Mouse (Mus musculus) CH12.LX (cell line): ENCODE results near the gene Mcrip1. TPM values are rescaled to one million over a fixed set of nuclear protein-coding genes. Genes with fewer than 3 reads are reported as not detected.
A peak's percentile ranks its signal among the peaks of the same experiment; 100 is the strongest.

Experiments used
- DNase-seq: peaks from one replicate; pipeline ENCODE4 v3.0.0-alpha.2; 2013; ENCODE audit errors: extremely low read depth
- H3K27ac ChIP-seq: 2 replicates; pipeline ENCODE4 v1.5.1; 2012; ENCODE audit warnings: low read depth, mild to moderate bottlenecking, control low read depth, moderate library complexity; ENCODE audit not compliant: insufficient read depth
- H3K27me3 ChIP-seq: replicated peaks from 2 replicates; pipeline ENCODE3; 2012; ENCODE audit warnings: inconsistent platforms
- H3K36me3 ChIP-seq, 2 experiments: replicated peaks in 1 of 2; 2 replicates each; pipeline versions ENCODE3 to v1.6.1; 2012; ENCODE audit warnings: inconsistent platforms in 1 of 2, low read length in 1 of 2, mild to moderate bottlenecking in 1 of 2, mixed read lengths in 1 of 2, moderate library complexity in 1 of 2; ENCODE audit not compliant: control insufficient read depth in 1 of 2, insufficient read depth in 1 of 2
- H3K4me1 ChIP-seq, 2 experiments: 2 replicates each; pipeline ENCODE4 v1.6.1; 2012; ENCODE audit warnings: inconsistent platforms in 1 of 2, moderate library complexity in 1 of 2; ENCODE audit not compliant: insufficient read depth in 2 of 2, control insufficient read depth in 1 of 2
- H3K4me2 ChIP-seq: 2 replicates; pipeline ENCODE4 v1.6.1; 2012; ENCODE audit warnings: low read depth, mild to moderate bottlenecking, control low read depth; ENCODE audit not compliant: poor library complexity, insufficient read depth, severe bottlenecking
- H3K4me3 ChIP-seq, 3 experiments: fragments of 150-350 bp in 1 of 3; sonication (generic) in 1 of 3; replicated peaks in 1 of 3; 2 replicates each; pipeline versions ENCODE3 to v1.5.1; 2011 to 2012; ENCODE audit warnings: low read depth in 2 of 3, low read length in 2 of 3, mild to moderate bottlenecking in 2 of 3, moderate library complexity in 2 of 3, control low read depth in 1 of 3, improper control_type of control experiment in 1 of 3, inconsistent platforms in 1 of 3, mixed read lengths in 1 of 3; ENCODE audit not compliant: poor library complexity in 1 of 3
- H3K79me2 ChIP-seq: replicated peaks from 2 replicates; pipeline ENCODE4 v1.6.1; 2012; ENCODE audit warnings: mild to moderate bottlenecking, moderate library complexity; ENCODE audit not compliant: control insufficient read depth, poor library complexity, insufficient read depth, severe bottlenecking; ENCODE audit errors: extremely low read depth
- H3K9ac ChIP-seq: 2 replicates; pipeline ENCODE4 v1.6.1; 2012; ENCODE audit warnings: low read depth, mild to moderate bottlenecking, control low read depth, moderate library complexity; ENCODE audit not compliant: insufficient read depth
- H3K9me3 ChIP-seq: replicated peaks from 2 replicates; pipeline ENCODE3; 2012; ENCODE audit warnings: low read length, inconsistent platforms, mixed read lengths
- BHLHE40 ChIP-seq: IDR thresholded peaks from 2 replicates; pipeline ENCODE4 v1.6.1; 2011; ENCODE audit warnings: mild to moderate bottlenecking, low read depth, low read length, improper control_type of control experiment
- CHD1 ChIP-seq: IDR thresholded peaks from 2 replicates; pipeline ENCODE4 v1.6.1; 2012; ENCODE audit warnings: low read depth, low read length, improper control_type of control experiment, inconsistent platforms
- CHD2 ChIP-seq: IDR thresholded peaks from 2 replicates; pipeline ENCODE4 v1.6.1; 2011; ENCODE audit warnings: low read length, improper control_type of control experiment
- CTCF ChIP-seq, 2 experiments: IDR thresholded peaks in 1 of 2; conservative IDR thresholded peaks in 1 of 2; 2 replicates each; pipeline ENCODE4 v1.5.1; 2011 to 2012; ENCODE audit warnings: low read depth in 2 of 2, low read length in 2 of 2, improper control_type of control experiment in 1 of 2, inconsistent platforms in 1 of 2, mild to moderate bottlenecking in 1 of 2, moderate library complexity in 1 of 2
- E2F4 ChIP-seq: IDR thresholded peaks from 2 replicates; pipeline ENCODE4 v1.6.1; 2011; ENCODE audit warnings: low read depth, low read length, improper control_type of control experiment; ENCODE audit not compliant: insufficient replicate concordance
- ELF1 ChIP-seq: IDR thresholded peaks from 2 replicates; pipeline ENCODE4 v1.6.1; 2014; ENCODE audit warnings: low read depth, mild to moderate bottlenecking, inconsistent platforms, low read length, improper control_type of control experiment
- EP300 ChIP-seq: IDR thresholded peaks from 2 replicates; pipeline ENCODE4 v1.6.1; 2011; ENCODE audit warnings: low read length, improper control_type of control experiment
- ETS1 ChIP-seq: conservative IDR thresholded peaks from 2 replicates; pipeline ENCODE4 v1.6.1; 2012; ENCODE audit warnings: low read depth, mild to moderate bottlenecking, inconsistent platforms, low read length, improper control_type of control experiment, moderate library complexity
- GABPA ChIP-seq: IDR thresholded peaks from 2 replicates; pipeline ENCODE4 v1.6.1; 2012; ENCODE audit warnings: low read depth, low read length, improper control_type of control experiment, inconsistent platforms; ENCODE audit not compliant: insufficient replicate concordance
- HCFC1 ChIP-seq: IDR thresholded peaks from 2 replicates; pipeline ENCODE4 v1.6.1; 2012; ENCODE audit warnings: low read depth, mild to moderate bottlenecking, inconsistent platforms, low read length, improper control_type of control experiment
- IRF4 ChIP-seq: IDR thresholded peaks from 2 replicates; pipeline ENCODE4 v1.6.1; 2014; ENCODE audit warnings: low read depth, mild to moderate bottlenecking, inconsistent platforms, low read length, improper control_type of control experiment
- JUN ChIP-seq: IDR thresholded peaks from 2 replicates; pipeline ENCODE4 v1.6.1; 2011; ENCODE audit warnings: low read depth, mild to moderate bottlenecking, low read length, improper control_type of control experiment, moderate library complexity; ENCODE audit not compliant: insufficient read depth
- JUND ChIP-seq: conservative IDR thresholded peaks from 2 replicates; pipeline ENCODE4 v1.6.1; 2011; ENCODE audit warnings: low read depth, low read length, improper control_type of control experiment
- KAT2A ChIP-seq: IDR thresholded peaks from 2 replicates; pipeline ENCODE4 v1.6.1; 2012; ENCODE audit warnings: low read length, improper control_type of control experiment, inconsistent platforms; ENCODE audit not compliant: insufficient replicate concordance
- MAFK ChIP-seq: IDR thresholded peaks from 2 replicates; pipeline ENCODE4 v1.6.1; 2011; ENCODE audit warnings: low read length, improper control_type of control experiment; ENCODE audit not compliant: insufficient replicate concordance
- MAX ChIP-seq: IDR thresholded peaks from 2 replicates; pipeline ENCODE4 v1.6.1; 2011; ENCODE audit warnings: low read length, improper control_type of control experiment
- MAZ ChIP-seq: IDR thresholded peaks from 2 replicates; pipeline ENCODE4 v1.6.1; 2012; ENCODE audit warnings: low read depth, mild to moderate bottlenecking, inconsistent platforms, low read length, improper control_type of control experiment, moderate library complexity
- MEF2A ChIP-seq: IDR thresholded peaks from 2 replicates; pipeline ENCODE4 v1.6.1; 2014; ENCODE audit warnings: low read depth, mild to moderate bottlenecking, inconsistent platforms, low read length, improper control_type of control experiment, borderline replicate concordance
- MXI1 ChIP-seq: IDR thresholded peaks from 2 replicates; pipeline ENCODE4 v1.6.1; 2011; ENCODE audit warnings: mild to moderate bottlenecking, low read depth, low read length, improper control_type of control experiment
- MYC ChIP-seq: IDR thresholded peaks from 2 replicates; pipeline ENCODE4 v1.6.1; 2011; ENCODE audit warnings: low read depth, mild to moderate bottlenecking, improper control_type of control experiment, low read length
- NELFE ChIP-seq: IDR thresholded peaks from 2 replicates; pipeline ENCODE4 v1.6.1; 2011; ENCODE audit warnings: low read depth, low read length, improper control_type of control experiment
- NRF1 ChIP-seq: IDR thresholded peaks from 2 replicates; pipeline ENCODE4 v1.6.1; 2014; ENCODE audit warnings: low read depth, mild to moderate bottlenecking, inconsistent platforms, low read length, improper control_type of control experiment, moderate library complexity
- PAX5 ChIP-seq: IDR thresholded peaks from 2 replicates; pipeline ENCODE4 v1.6.1; 2012; ENCODE audit warnings: low read length, inconsistent platforms, mixed read lengths
- POLR2A ChIP-seq: IDR thresholded peaks from 2 replicates; pipeline ENCODE4 v1.6.1; 2011; ENCODE audit warnings: low read depth, mild to moderate bottlenecking, improper control_type of control experiment, low read length
- POLR2AphosphoS2 ChIP-seq: IDR thresholded peaks from 2 replicates; pipeline ENCODE4 v1.6.1; 2011; ENCODE audit warnings: low read depth, low read length, improper control_type of control experiment
- RAD21 ChIP-seq: IDR thresholded peaks from 2 replicates; pipeline ENCODE4 v1.6.1; 2011; ENCODE audit warnings: low read depth, mild to moderate bottlenecking, low read length, improper control_type of control experiment, moderate library complexity
- RCOR1 ChIP-seq: conservative IDR thresholded peaks from 2 replicates; pipeline ENCODE4 v1.6.1; 2012; ENCODE audit warnings: low read depth, mild to moderate bottlenecking, inconsistent platforms, low read length, improper control_type of control experiment
- SIN3A ChIP-seq: IDR thresholded peaks from 2 replicates; pipeline ENCODE4 v1.6.1; 2012; ENCODE audit warnings: low read length, improper control_type of control experiment, inconsistent platforms
- SMC3 ChIP-seq: IDR thresholded peaks from 2 replicates; pipeline ENCODE4 v1.6.1; 2011; ENCODE audit warnings: low read depth, low read length, improper control_type of control experiment
- TBP ChIP-seq: conservative IDR thresholded peaks from 2 replicates; pipeline ENCODE4 v1.6.1; 2011; ENCODE audit warnings: low read depth, low read length, improper control_type of control experiment
- TCF12 ChIP-seq: IDR thresholded peaks from 2 replicates; pipeline ENCODE4 v1.6.1; 2014; ENCODE audit warnings: low read depth, mild to moderate bottlenecking, inconsistent platforms, low read length, improper control_type of control experiment
- UBTF ChIP-seq: IDR thresholded peaks from 2 replicates; pipeline ENCODE4 v1.6.1; 2012; ENCODE audit warnings: low read depth, mild to moderate bottlenecking, inconsistent platforms, low read length, improper control_type of control experiment, moderate library complexity
- USF1 ChIP-seq: IDR thresholded peaks from 2 replicates; pipeline ENCODE4 v1.6.1; 2014; ENCODE audit warnings: low read depth, mild to moderate bottlenecking, inconsistent platforms, low read length, improper control_type of control experiment
- USF2 ChIP-seq: conservative IDR thresholded peaks from 2 replicates; pipeline ENCODE4 v1.6.1; 2011; ENCODE audit warnings: low read depth, low read length, improper control_type of control experiment
- ZC3H11A ChIP-seq: IDR thresholded peaks from 2 replicates; pipeline ENCODE4 v1.6.1; 2012; ENCODE audit warnings: low read depth, mild to moderate bottlenecking, inconsistent platforms, low read length, improper control_type of control experiment
- ZKSCAN1 ChIP-seq: IDR thresholded peaks from 2 replicates; pipeline ENCODE4 v1.6.1; 2012; ENCODE audit warnings: low read depth, inconsistent platforms, low read length, improper control_type of control experiment, borderline replicate concordance
- ZMIZ1 ChIP-seq: IDR thresholded peaks from 2 replicates; pipeline ENCODE4 v1.6.1; 2012; ENCODE audit warnings: low read depth, mild to moderate bottlenecking, inconsistent platforms, low read length, improper control_type of control experiment
- ZNF384 ChIP-seq: IDR thresholded peaks from 2 replicates; pipeline ENCODE4 v1.6.1; 2012; ENCODE audit warnings: low read depth, low read length, improper control_type of control experiment, inconsistent platforms
- dilution Hi-C: fragments of 300-500 bp; cut with MboI; formaldehyde crosslinking; loops from 2 replicates; pipeline ENCODE4 v1.14.3; 2020; ENCODE audit warnings: low sequenced_read_pairs; ENCODE audit not compliant: extremely low pct_unique_long_range_greater_than_20kb, extremely low pct_ligation_motif_present
- in situ Hi-C: fragments of 300-500 bp; cut with MboI; formaldehyde crosslinking; loops from 3 replicates; pipeline ENCODE4 v1.14.3; 2019; ENCODE audit warnings: low sequenced_read_pairs, low pct_ligation_motif_present, low pct_unique_long_range_greater_than_20kb, mixed read lengths
- polyA plus RNA-seq: library from polyadenylated mRNA; unstranded; fragments of >175 nt; gene quantifications from 2 replicates; pipeline ENCODE4 v1.2.1, GENCODE M21; 2012; ENCODE audit warnings: low read depth; ENCODE audit not compliant: insufficient read length
- total RNA-seq, 2 experiments: library from RNA; depleted of rRNA; stranded (reverse); fragments of 300-350 nt in 1 of 2; fragments of >200 nt in 1 of 2; gene quantifications; 2 replicates each; pipeline ENCODE4 v1.2.3; 2012 to 2014

Mcrip1 gene
- total and polyA plus RNA-seq, 3 experiments = 39.6 to 66.5 (median 46.2) TPM

DNA sequence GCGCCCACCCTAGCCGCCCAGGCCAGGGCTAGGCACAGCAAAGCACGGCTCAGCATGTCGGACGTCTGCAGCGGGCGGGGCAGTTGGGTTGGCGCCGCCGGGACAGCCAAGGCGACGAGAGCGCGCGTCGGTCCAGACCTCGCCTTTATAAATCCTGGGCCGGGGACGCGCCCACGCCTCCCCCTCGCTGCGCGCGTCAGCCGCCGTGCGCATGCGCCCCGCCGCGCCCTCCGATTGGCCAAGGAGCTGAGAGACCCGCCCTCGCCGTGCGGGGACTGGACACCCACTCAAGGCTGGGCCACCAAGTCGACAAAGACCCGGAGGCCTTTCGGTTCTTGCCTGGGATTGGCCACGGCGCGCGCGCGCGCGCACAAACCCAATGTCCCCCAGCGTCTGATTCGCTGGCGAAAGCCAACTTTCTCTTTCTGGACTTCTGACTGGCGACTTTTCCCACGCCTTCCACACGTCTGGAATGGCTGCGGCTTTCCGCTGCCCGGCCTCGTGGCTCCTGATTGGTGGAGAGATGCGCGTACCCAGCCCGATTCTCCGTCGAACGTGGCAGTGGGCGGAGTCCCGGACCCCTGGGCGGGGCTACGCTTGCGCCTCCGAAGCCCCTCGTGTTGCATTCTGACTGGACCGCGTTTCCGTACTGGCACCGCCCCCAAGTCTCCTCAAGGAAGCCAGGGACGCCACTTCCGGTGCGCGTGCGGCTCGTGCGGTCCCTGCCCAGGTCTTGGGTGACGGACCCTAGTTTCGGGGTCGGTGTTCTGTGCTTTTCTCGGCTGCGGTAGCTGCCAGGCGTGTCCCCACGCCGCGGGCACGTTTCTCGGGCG is 23.4 kb upstream of the Mcrip1 start, which contains the start of gene P4hb:
Gene P4hb (minus strand): TSS at position 502 of the 833 bp plus-strand sequence.
- dilution Hi-C loops (no loop called here), in situ Hi-C loops (no loop called here)
- H3K27me3 ChIP-seq = no peaks in the 10 kb centered on the region
- H3K36me3 ChIP-seq = peaks cover 36 to 48% of the 10 kb centered on the region in 2 experiments
- TF ChIP-seq MXI1 = peak; percentile 91
- TF ChIP-seq JUND = no peak
- TF ChIP-seq MAZ = 0 out of 2 replicates have a peak, but pooled peaks have one; percentile 31
- peak; percentile 99 for TF ChIP-seq ZMIZ1
- no peak; the same call in 1 of the 2 replicates for TF ChIP-seq USF2
- TF ChIP-seq PAX5 = no peak
- TF ChIP-seq SIN3A = peak; percentile 89
- peak; percentile 72 for TF ChIP-seq HCFC1
- peak; percentile 100 for TF ChIP-seq NELFE
- no peak for TF ChIP-seq ZNF384
- 0 out of 2 replicates have a peak, but pooled peaks have one; percentile 13 for TF ChIP-seq RCOR1
- peak; percentile 68; the same call in 1 of the 2 replicates for TF ChIP-seq IRF4
- no peak for TF ChIP-seq RAD21
- no peak for TF ChIP-seq SMC3
- TF ChIP-seq BHLHE40 = peak; percentile 99
- TF ChIP-seq UBTF = no peak
- peak; percentile 78; the same call in 1 of the 2 replicates for TF ChIP-seq CHD2
- TF ChIP-seq MAFK = no peak
- TF ChIP-seq MEF2A = peak; percentile 28; the same call in 1 of the 2 replicates
- no peak for TF ChIP-seq CHD1
- TF ChIP-seq CTCF (conservative IDR thresholded peaks at IDR 0.05 in 1 of 2, IDR thresholded peaks at IDR 0.05 in 1 of 2; ENCODE audit: low read depth in 2 of 2, low read length in 2 of 2) = no peak
- peak; percentile 95 for TF ChIP-seq POLR2AphosphoS2
- TF ChIP-seq ZKSCAN1 = no peak
- no peak for TF ChIP-seq EP300
- peak; percentile 99 for TF ChIP-seq POLR2A
- no peak; the same call in 1 of the 2 replicates for TF ChIP-seq MYC
- TF ChIP-seq ELF1 = peak; percentile 95
- no peak for TF ChIP-seq ZC3H11A
- TF ChIP-seq E2F4 = peak; percentile 95
- TF ChIP-seq ETS1 = peak; percentile 58
- TF ChIP-seq TBP = peak; percentile 95
- TF ChIP-seq NRF1 = peak; percentile 86
- TF ChIP-seq TCF12 = peak; percentile 90
- TF ChIP-seq KAT2A = 0 out of 2 replicates have a peak, but pooled peaks have one; percentile 52
- no peak; the same call in 1 of the 2 replicates for TF ChIP-seq USF1
- TF ChIP-seq JUN = no peak
- no peak for TF ChIP-seq GABPA
- TF ChIP-seq MAX = peak; percentile 88
- H3K27ac ChIP-seq = peak within 1 kb of the TSS; percentile 92
- H3K9ac ChIP-seq = peak within 1 kb of the TSS; percentile 98
- H3K4me3 ChIP-seq = peak within 1 kb of the TSS; percentile 81 to 93 (median 93)
- DNase-seq = peak; percentile 100
- peak within 1 kb of the TSS; percentile 79 for H3K4me2 ChIP-seq
- peaks cover 4 to 51% of the 10 kb centered on the region in 2 experiments for H3K4me1 ChIP-seq
- H3K79me2 ChIP-seq = peaks cover 39% of the 10 kb centered on the region
- no peaks in the 10 kb centered on the region for H3K9me3 ChIP-seq
